Mouse (Mus musculus) spleen, embryonic (tissue): ENCODE results near the gene Prss38.

ENCODE experiments used
- CTCF ChIA-PET: fragments of 350-600 bp; sonication (Branson Sonifier 250); formaldehyde crosslinking; loops from one replicate; lab custom pipeline; 2022; lab: Charles Lee

Gene Prss38

DNA sequence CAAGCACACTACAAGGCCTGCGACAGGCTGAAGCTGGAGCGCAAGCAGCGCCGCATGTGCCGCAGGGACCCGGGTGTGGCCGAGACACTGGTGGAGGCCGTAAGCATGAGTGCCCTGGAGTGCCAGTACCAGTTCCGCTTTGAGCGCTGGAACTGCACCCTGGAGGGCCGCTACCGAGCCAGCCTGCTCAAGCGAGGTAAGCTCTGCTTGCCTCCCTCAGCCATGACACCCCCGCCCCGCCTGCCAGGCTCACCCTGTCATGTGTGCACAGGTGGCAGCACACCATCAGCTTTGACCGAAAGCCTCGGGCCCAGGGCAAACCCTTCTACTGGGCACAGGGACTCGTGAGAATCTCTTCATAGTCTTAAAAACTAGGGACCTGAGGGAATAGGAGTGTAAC lies 47.8 kb downstream of the Prss38 start:
- CTCF ChIA-PET, result no interaction called here

DNA sequence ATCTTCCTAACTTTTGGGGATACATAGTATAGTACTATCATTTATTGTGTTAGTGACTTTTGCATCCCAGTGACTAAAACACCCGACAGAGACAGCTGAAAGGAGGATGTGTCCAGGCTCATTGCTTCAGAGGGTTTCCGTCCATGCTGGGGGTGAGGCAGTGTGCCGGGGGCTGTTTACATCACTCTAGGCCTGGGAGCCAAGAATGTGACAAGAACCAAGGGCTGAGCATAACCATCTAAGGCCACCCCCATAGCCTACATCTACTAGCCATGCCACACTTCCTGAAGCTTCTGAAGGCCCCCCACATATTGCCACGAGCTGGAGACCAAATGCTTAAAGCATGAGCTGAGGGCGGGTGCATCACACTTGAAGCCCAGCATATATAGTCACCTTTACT lies 50.7 kb downstream of the Prss38 start:
- CTCF ChIA-PET, result no interaction called here

DNA sequence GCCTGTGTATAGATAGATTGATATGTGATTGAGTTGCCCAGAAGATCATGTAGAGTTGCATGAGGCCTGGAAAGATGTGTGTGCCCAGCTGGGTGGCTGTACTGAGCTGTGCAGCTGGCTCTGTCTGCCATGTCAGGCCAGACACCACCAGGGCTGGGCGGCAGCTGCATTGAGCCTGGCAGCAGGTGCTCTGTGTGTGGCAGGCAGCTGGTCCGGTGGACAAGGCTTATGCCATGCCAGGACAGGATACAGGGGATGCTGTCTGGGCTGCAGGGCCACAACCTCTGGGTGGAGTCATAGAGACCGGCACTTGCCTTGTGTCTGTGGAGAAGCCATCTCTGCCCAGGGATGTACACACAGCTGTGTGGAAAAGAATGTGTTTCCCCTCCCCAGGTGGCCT lies 52.5 kb downstream of the Prss38 start:
- CTCF ChIA-PET, result no interaction called here
